Mouse (Mus musculus) splenic B cell, adult 2 months (primary cell): ENCODE results near the gene Tacc2.
"Not testable (repeated sequence)": the region's sequence is repeated elsewhere in the genome, so short reads cannot be mapped to it uniquely, and the experiment has no call there.

ENCODE experiments used
- DNase-seq: peaks from one replicate; pipeline ENCODE4 v3.0.0-alpha.2; 2011; ENCODE audit warnings: low read depth, low spot score
- H3K27me3 ChIP-seq: 2 replicates; pipeline ENCODE4 v1.6.1; 2012; ENCODE audit warnings: mild to moderate bottlenecking, low read length, moderate library complexity, mixed read lengths; ENCODE audit not compliant: control insufficient read depth, poor library complexity, insufficient read depth, severe bottlenecking
- H3K36me3 ChIP-seq: 2 replicates; pipeline ENCODE4 v1.6.1; 2012; ENCODE audit warnings: mild to moderate bottlenecking, low read length, moderate library complexity, mixed read lengths; ENCODE audit not compliant: control insufficient read depth, poor library complexity, insufficient read depth, severe bottlenecking

Tacc2 gene

GRCm38 (mm10) chr7:130665358-130665757, 88.1 kb downstream of the Tacc2 start:
- Histone ChIP-seq H3K27me3 (no peaks in the 10 kb centered on the region), H3K36me3 (no peaks in the 10 kb centered on the region)
- DNase-seq, result no peak

GRCm38 (mm10) chr7:130668013-130668412, 90.8 kb downstream of the Tacc2 start:
- H3K27me3 ChIP-seq, H3K36me3 ChIP-seq, DNase-seq: not testable (repeated sequence)

- H3K36me3 ChIP-seq, result no peaks in the 10 kb centered on the region
- DNase-seq, result no peak
- H3K27me3 ChIP-seq, result no peaks in the 10 kb centered on the region
These were observed 91.6 kb downstream of the Tacc2 start for GRCm38 (mm10) chr7:130668729-130669281.

- no peak for DNase-seq
- H3K36me3 ChIP-seq, result no peaks in the 10 kb centered on the region
- H3K27me3 ChIP-seq, result no peaks in the 10 kb centered on the region
These were observed 92.2 kb downstream of the Tacc2 start for GRCm38 (mm10) chr7:130669370-130669881.

GRCm38 (mm10) chr7:130670358-130670757, 93.1 kb downstream of the Tacc2 start:
- no peaks in the 10 kb centered on the region for H3K27me3 ChIP-seq
- no peak for DNase-seq
- H3K36me3 ChIP-seq, result no peaks in the 10 kb centered on the region

GRCm38 (mm10) chr7:130671301-130671700, 94.1 kb downstream of the Tacc2 start:
- Histone ChIP-seq H3K36me3 (no peaks in the 10 kb centered on the region), H3K27me3 (no peaks in the 10 kb centered on the region)
- DNase-seq, result no peak

GRCm38 (mm10) chr7:130673169-130674033, 96.2 kb downstream of the Tacc2 start:
- DNase-seq, result peak; percentile 10
- Histone ChIP-seq H3K36me3 (no peaks in the 10 kb centered on the region), H3K27me3 (no peaks in the 10 kb centered on the region)

GRCm38 (mm10) chr7:130674526-130674925, 97.3 kb downstream of the Tacc2 start:
- DNase-seq, result no peak
- H3K36me3 ChIP-seq, result no peaks in the 10 kb centered on the region
- H3K27me3 ChIP-seq, result no peaks in the 10 kb centered on the region

- DNase-seq, result no peak
- H3K36me3 ChIP-seq, result no peaks in the 10 kb centered on the region
These were observed 99.8 kb downstream of the Tacc2 start for GRCm38 (mm10) chr7:130676885-130677540.

GRCm38 (mm10) chr7:130677541-130678274, 100.5 kb downstream of the Tacc2 start:
- Histone ChIP-seq H3K36me3 (no peaks in the 10 kb centered on the region), H3K27me3 (no peaks in the 10 kb centered on the region)
- no peak for DNase-seq

More at GRCm38 (mm10) chr7:130676885-130677540, 99.8 kb downstream of the Tacc2 start:
- no peaks in the 10 kb centered on the region for H3K27me3 ChIP-seq

- H3K36me3 ChIP-seq, result no peaks in the 10 kb centered on the region
- H3K27me3 ChIP-seq, result no peaks in the 10 kb centered on the region
- DNase-seq, result no peak
These were observed 101.2 kb downstream of the Tacc2 start for GRCm38 (mm10) chr7:130678414-130678813.

- Histone ChIP-seq H3K36me3 (no peaks in the 10 kb centered on the region), H3K27me3 (no peaks in the 10 kb centered on the region)
- DNase-seq, result no peak
These were observed 104.6 kb downstream of the Tacc2 start for GRCm38 (mm10) chr7:130681798-130682197.

GRCm38 (mm10) chr7:130688601-130689000, 111.4 kb downstream of the Tacc2 start:
- DNase-seq, result no peak
- Histone ChIP-seq H3K27me3 (no peaks in the 10 kb centered on the region), H3K36me3 (no peaks in the 10 kb centered on the region)

- no peak for DNase-seq
- Histone ChIP-seq H3K27me3 (no peaks in the 10 kb centered on the region), H3K36me3 (no peaks in the 10 kb centered on the region)
These were observed 113.6 kb downstream of the Tacc2 start for GRCm38 (mm10) chr7:130690869-130691268.
